ENCODE assay signal across 9 mouse cellular contexts in the genomic region with DNA sequence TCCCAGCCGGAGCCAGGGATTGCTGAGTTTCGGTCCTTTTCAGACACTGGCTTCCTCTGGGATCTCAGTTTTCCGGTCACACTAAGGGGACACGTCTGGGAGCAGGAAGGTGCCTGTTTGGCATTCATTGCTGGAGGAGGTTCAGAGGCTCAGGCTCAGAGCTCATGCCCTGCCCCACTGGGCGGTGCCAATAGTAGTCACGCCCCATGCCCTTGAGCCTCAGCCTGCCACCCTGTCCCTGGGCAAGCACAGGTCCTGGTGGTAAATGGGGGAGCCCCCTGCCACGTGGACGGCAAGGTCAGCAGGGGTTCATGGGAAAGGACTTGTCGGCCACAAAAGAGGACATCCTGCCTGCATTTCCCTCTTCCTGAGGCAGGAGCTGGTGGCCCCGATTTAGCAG. TPM values are rescaled to one million over a fixed set of nuclear protein-coding genes. Genes with fewer than 3 reads are reported as not detected.
A peak's percentile ranks its signal among the peaks of the same experiment; 100 is the strongest.
DNase-seq lines count a peak whose midpoint lies in the region; ATAC-seq lines count a peak whose summit lies in the region.
"Had no signal": no experiment of that assay in that cellular context is flagged by ENCODE, and none has a peak within 500 bp of the region (broad histone marks: within the 10 kb centered on the region; RNA-seq: fewer than 3 reads in every experiment).

No protein-coding gene starts in this region.

- ATAC-seq in kidney, embryonic 14.5 days (ENCODE audit: low FRiP score, low TSS enrichment), result no peak
- ATAC-seq in heart, embryonic 16.5 days (replicated peaks; ENCODE audit: extremely low read depth, insufficient read depth, low FRiP score), result peak; percentile 52; the same call in 1 of the 2 replicates
- peak; percentile 32; the same call in 1 of the 2 replicates for ATAC-seq in limb, embryonic 15.5 days (ENCODE audit: insufficient number of reproducible peaks, low FRiP score, low TSS enrichment, low read depth)
- peak; percentile 74 for ATAC-seq in megakaryocyte-erythroid progenitor cell, adult 5-6 weeks (replicated peaks; ENCODE audit: low FRiP score, low TSS enrichment, poor library complexity, severe bottlenecking)
- no peak for ATAC-seq in neural tube, embryonic 15.5 days (ENCODE audit: low FRiP score)
- no peak for ATAC-seq in cerebellum, adult (ENCODE audit: insufficient number of reproducible peaks, low FRiP score, low TSS enrichment)

- WGBS in kidney, embryonic 14.5 days, result 6% methylated on average over 10 of the region's 10 CpGs
- WGBS in heart, embryonic 16.5 days, result 8% methylated on average over 10 of the region's 10 CpGs
- WGBS in limb, embryonic 15.5 days, result 10% methylated on average over 10 of the region's 10 CpGs
- 7% methylated on average over 10 of the region's 10 CpGs for WGBS in neural tube, embryonic 15.5 days

- no peak overlapping the region for H3K4me3 ChIP-seq in kidney, embryonic 14.5 days (ENCODE audit: low read length)
- H3K4me3 ChIP-seq in heart, embryonic 16.5 days (ENCODE audit: low read length), result no peak overlapping the region
- H3K4me3 ChIP-seq in limb, embryonic 15.5 days, result no peak overlapping the region
- H3K4me3 ChIP-seq in neural tube, embryonic 15.5 days (replicated peaks), result no peak overlapping the region

- peak; percentile 64 for DNase-seq in kidney, adult 11 months
- no peak for DNase-seq in urinary bladder, postnatal 10 days (ENCODE audit: low spot score)

- peaks cover 6% of the 10 kb centered on the region for H3K27me3 ChIP-seq in kidney, embryonic 14.5 days (ENCODE audit: control insufficient read depth, insufficient read depth, low read length)
- no peaks in the 10 kb centered on the region for H3K27me3 ChIP-seq in heart, embryonic 16.5 days (ENCODE audit: control insufficient read depth, insufficient read depth, low read length)
- H3K27me3 ChIP-seq in limb, embryonic 15.5 days, result peaks cover 51% of the 10 kb centered on the region
- peaks cover 40% of the 10 kb centered on the region for H3K27me3 ChIP-seq in neural tube, embryonic 15.5 days (replicated peaks)

- H3K4me2 ChIP-seq in kidney, embryonic 14.5 days (replicated peaks; ENCODE audit: low read depth, low read length), result no peak overlapping the region
- H3K4me2 ChIP-seq in heart, embryonic 16.5 days (ENCODE audit: low read depth, low read length), result peak overlapping the region; percentile 22
- H3K4me2 ChIP-seq in limb, embryonic 15.5 days, result no peak overlapping the region
- H3K4me2 ChIP-seq in neural tube, embryonic 15.5 days, result no peak overlapping the region

- no peaks in the 10 kb centered on the region for H3K9me3 ChIP-seq in kidney, embryonic 14.5 days (ENCODE audit: control insufficient read depth, low read length)
- no peaks in the 10 kb centered on the region for H3K9me3 ChIP-seq in heart, embryonic 16.5 days (replicated peaks; ENCODE audit: control insufficient read depth, low read length)
- no peaks in the 10 kb centered on the region for H3K9me3 ChIP-seq in limb, embryonic 15.5 days
- no peaks in the 10 kb centered on the region for H3K9me3 ChIP-seq in neural tube, embryonic 15.5 days (replicated peaks)

- H3K27ac ChIP-seq in kidney, embryonic 14.5 days (ENCODE audit: low read depth, low read length), result no peak overlapping the region
- no peak overlapping the region for H3K27ac ChIP-seq in heart, embryonic 16.5 days (ENCODE audit: low read length)
- no peak overlapping the region for H3K27ac ChIP-seq in limb, embryonic 15.5 days
- H3K27ac ChIP-seq in neural tube, embryonic 15.5 days (replicated peaks), result no peak overlapping the region
- H3K27ac ChIP-seq: macrophage had no signal

- H3K4me1 ChIP-seq in kidney, embryonic 14.5 days (ENCODE audit: control insufficient read depth, insufficient read depth, low read length), result no peaks in the 10 kb centered on the region
- H3K4me1 ChIP-seq in heart, embryonic 16.5 days (ENCODE audit: control insufficient read depth, insufficient read depth, low read length), result peaks cover 7% of the 10 kb centered on the region
- H3K4me1 ChIP-seq in limb, embryonic 15.5 days, result peaks cover 14% of the 10 kb centered on the region
- peaks cover 16% of the 10 kb centered on the region for H3K4me1 ChIP-seq in neural tube, embryonic 15.5 days

- no peak overlapping the region for H3K9ac ChIP-seq in kidney, embryonic 14.5 days (ENCODE audit: low read depth, low read length)
- no peak overlapping the region for H3K9ac ChIP-seq in heart, embryonic 16.5 days (ENCODE audit: low read length)
- no peak overlapping the region for H3K9ac ChIP-seq in limb, embryonic 15.5 days
- no peak overlapping the region for H3K9ac ChIP-seq in neural tube, embryonic 15.5 days (replicated peaks)

- no peaks in the 10 kb centered on the region for H3K36me3 ChIP-seq in kidney, embryonic 14.5 days (ENCODE audit: control insufficient read depth, insufficient read depth, low read length)
- H3K36me3 ChIP-seq in heart, embryonic 16.5 days (ENCODE audit: control insufficient read depth, insufficient read depth), result no peaks in the 10 kb centered on the region
- no peaks in the 10 kb centered on the region for H3K36me3 ChIP-seq in limb, embryonic 15.5 days
- no peaks in the 10 kb centered on the region for H3K36me3 ChIP-seq in neural tube, embryonic 15.5 days

RNA-seq across cellular contexts. Expression of a gene that starts 4.3 kb away (rescaled TPM):
- polyA plus RNA-seq in kidney, embryonic 14.5 days (2014; fragmentation: Nextera tagmentation; extraction: Ambion mirVana), result 6.5 and 10.6 TPM in 2 replicates
- 6.1 and 7.4 TPM in 2 replicates for polyA plus RNA-seq in heart, embryonic 16.5 days (2015; fragmentation: Nextera tagmentation; extraction: Ambion mirVana)
- polyA plus RNA-seq in limb, embryonic 15.5 days (2015; fragmentation: Nextera tagmentation; extraction: Ambion mirVana), result 5.5 and 5.6 TPM in 2 replicates
- total RNA-seq in megakaryocyte-erythroid progenitor cell, adult 5-6 weeks (2014; fragmentation: Nextera tagmentation), result not detected in 2 replicates
- not detected in 2 replicates for total RNA-seq in megakaryocyte-erythroid progenitor cell, adult 5-6 weeks (2017)
- polyA plus RNA-seq in neural tube, embryonic 15.5 days (2015; fragmentation: Nextera tagmentation; extraction: Ambion mirVana), result 1.7 and 2.1 TPM in 2 replicates

RNA-seq across cellular contexts. Expression of a gene that starts 50.1 kb away (rescaled TPM):
- polyA plus RNA-seq in kidney, embryonic 14.5 days (2014; fragmentation: Nextera tagmentation; extraction: Ambion mirVana), result not detected in 2 replicates
- polyA plus RNA-seq in heart, embryonic 16.5 days (2015; fragmentation: Nextera tagmentation; extraction: Ambion mirVana), result 2.1 and 5.3 TPM in 2 replicates
- polyA plus RNA-seq in limb, embryonic 15.5 days (2015; fragmentation: Nextera tagmentation; extraction: Ambion mirVana), result not detected in 2 replicates
- total RNA-seq in megakaryocyte-erythroid progenitor cell, adult 5-6 weeks (2014; fragmentation: Nextera tagmentation), result not detected in 2 replicates
- total RNA-seq in megakaryocyte-erythroid progenitor cell, adult 5-6 weeks (2017), result not detected in 2 replicates
- polyA plus RNA-seq in neural tube, embryonic 15.5 days (2015; fragmentation: Nextera tagmentation; extraction: Ambion mirVana), result not detected in 2 replicates
- polyA plus RNA-seq: macrophage had no signal

RNA-seq across cellular contexts. Expression of a gene that starts 56.7 kb away (rescaled TPM):
- not detected in 2 replicates for polyA plus RNA-seq in kidney, embryonic 14.5 days (2014; fragmentation: Nextera tagmentation; extraction: Ambion mirVana)
- not detected in 2 replicates for polyA plus RNA-seq in heart, embryonic 16.5 days (2015; fragmentation: Nextera tagmentation; extraction: Ambion mirVana)
- polyA plus RNA-seq in limb, embryonic 15.5 days (2015; fragmentation: Nextera tagmentation; extraction: Ambion mirVana), result not detected in 2 replicates
- not detected in 2 replicates for total RNA-seq in megakaryocyte-erythroid progenitor cell, adult 5-6 weeks (2014; fragmentation: Nextera tagmentation)
- total RNA-seq in megakaryocyte-erythroid progenitor cell, adult 5-6 weeks (2017), result not detected in 2 replicates
- not detected in 2 replicates for polyA plus RNA-seq in neural tube, embryonic 15.5 days (2015; fragmentation: Nextera tagmentation; extraction: Ambion mirVana)
- polyA plus RNA-seq: macrophage had no signal

Comparison
In these comparisons a context has a peak if more than half of its experiments do, and no peak if none do; other contexts are left out.
1. ATAC-seq: peak in heart, embryonic 16.5 days (single experiment), limb, embryonic 15.5 days (single experiment) and megakaryocyte-erythroid progenitor cell, adult 5-6 weeks (single experiment); none in kidney, embryonic 14.5 days (single experiment), neural tube, embryonic 15.5 days (single experiment) and cerebellum, adult (single experiment).